Mouse (Mus musculus): ENCODE results near the gene Dirc2.

DNA sequence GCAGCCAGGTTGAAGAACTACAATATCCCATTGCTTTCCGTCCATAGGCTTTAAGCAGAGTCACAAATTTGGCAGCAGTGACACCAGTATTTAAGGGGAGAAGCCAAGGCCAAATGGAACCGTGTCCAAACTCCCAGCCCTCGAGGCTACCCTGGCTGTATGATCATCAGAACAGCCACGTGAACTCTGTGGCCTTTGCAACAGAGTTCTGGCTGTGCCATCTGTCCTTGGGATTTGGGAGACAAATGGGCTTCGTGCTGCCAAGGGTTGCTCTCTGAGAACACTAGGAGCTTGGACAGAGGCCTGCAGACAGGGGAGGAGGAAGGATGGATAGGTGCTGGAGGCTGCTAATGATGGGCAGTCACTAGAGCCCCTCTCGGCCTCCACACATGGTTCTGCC lies 117.0 kb downstream of the Dirc2 start:
- TF ChIP-seq CTCF (IDR thresholded peaks at IDR 0.05; ENCODE audit: low read depth) (no peak), EP300 (IDR thresholded peaks at IDR 0.05; ENCODE audit: low read depth) (no peak)

Measured in liver, postnatal 0 days (tissue).